Mouse (Mus musculus) forebrain, embryonic 16.5 days (tissue): ENCODE measurements around the gene Zfp981. TPM values are rescaled to one million over a fixed set of nuclear protein-coding genes. Genes with fewer than 3 reads are reported as not detected.
"Not testable (repeated sequence)": the region's sequence is repeated elsewhere in the genome, so short reads cannot be mapped to it uniquely, and the experiment has no call there.

Experiments
- ATAC-seq: fragments of 200-750 bp; cut with Nextera tagmentation; 2 replicates; pipeline ENCODE4 v1.8.0; 2017; ENCODE audit warnings: mild to moderate bottlenecking, moderate library complexity
- H3K27ac ChIP-seq: fragments of 300-500 bp; sonication (generic); 2 replicates; pipeline ENCODE4 v1.5.1; 2014; ENCODE audit warnings: low read length, control low read depth
- H3K27me3 ChIP-seq: fragments of 300-500 bp; sonication (generic); replicated peaks from 2 replicates; pipeline ENCODE4 v1.6.1; 2014; ENCODE audit warnings: low read length; ENCODE audit not compliant: control insufficient read depth, insufficient read depth
- H3K36me3 ChIP-seq: fragments of 300-500 bp; sonication (generic); 2 replicates; pipeline ENCODE4 v1.6.1; 2014; ENCODE audit not compliant: control insufficient read depth, insufficient read depth
- H3K4me1 ChIP-seq: fragments of 300-500 bp; sonication (generic); replicated peaks from 2 replicates; pipeline ENCODE4 v1.6.1; 2014; ENCODE audit warnings: low read length; ENCODE audit not compliant: control insufficient read depth, insufficient read depth
- H3K4me2 ChIP-seq: fragments of 300-500 bp; sonication (generic); 2 replicates; pipeline ENCODE4 v1.6.1; 2014; ENCODE audit warnings: mild to moderate bottlenecking, low read length, control low read depth
- H3K4me3 ChIP-seq: fragments of 300-500 bp; sonication (generic); replicated peaks from 2 replicates; pipeline ENCODE4 v1.5.1; 2014; ENCODE audit warnings: mild to moderate bottlenecking, low read length, control low read depth
- H3K9ac ChIP-seq: fragments of 300-500 bp; sonication (generic); replicated peaks from 2 replicates; pipeline ENCODE4 v1.6.1; 2014; ENCODE audit warnings: low read depth, low read length, control low read depth
- H3K9me3 ChIP-seq: fragments of 300-500 bp; sonication (generic); 2 replicates; pipeline ENCODE4 v1.6.1; 2016; ENCODE audit warnings: low read length; ENCODE audit not compliant: control insufficient read depth
- WGBS: fragments of 180-500 bp; shearing (Covaris S2); extraction: QIAGEN DNeasy Blood & Tissue Kit; methylation state at CpG from one replicate; pipeline ENCODE4 v1.1.7; 2014; 5-methylcytosine and 5-hydroxymethylcytosine counted together
- polyA plus RNA-seq: library from polyadenylated mRNA; unstranded; fragments of >200 nt; fragmentation: Nextera tagmentation; extraction: Ambion mirVana; gene quantifications from 2 replicates; pipeline ENCODE4 v1.2.1, GENCODE M21; 2015

Gene Zfp981
- 0.14 TPM in 1 of 2 replicates, not detected in the other for polyA plus RNA-seq

DNA sequence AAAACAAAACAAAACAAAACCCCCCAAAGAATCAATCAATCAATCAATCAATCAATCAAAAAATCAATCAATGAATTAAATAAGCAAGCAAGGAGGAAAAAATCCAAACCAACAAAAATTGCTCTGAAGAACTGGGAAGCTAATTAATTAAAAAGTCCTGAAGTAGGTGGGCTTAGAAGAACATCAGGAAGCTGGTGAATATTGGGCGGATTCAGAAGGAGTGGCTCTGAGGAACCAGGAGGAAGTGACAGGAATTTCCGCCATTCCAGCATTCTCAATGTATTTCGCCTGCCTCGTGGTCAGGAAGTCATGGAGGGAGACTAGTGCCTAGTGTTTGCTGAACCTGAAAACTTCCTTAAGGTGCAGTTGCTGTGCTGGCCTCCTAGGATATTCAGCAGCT, at the start of gene Zfp981:
Gene Zfp981, plus strand, starts transcription at position 301 of the 400 bp plus-strand sequence.
- not testable (repeated sequence) for H3K4me3 ChIP-seq, ATAC-seq, H3K4me1 ChIP-seq, H3K9ac ChIP-seq, H3K27me3 ChIP-seq, H3K36me3 ChIP-seq, H3K4me2 ChIP-seq, H3K27ac ChIP-seq
- peaks cover 20% of the 10 kb centered on the region for H3K9me3 ChIP-seq
- 87% methylated on average over 4 of the region's 4 CpGs for WGBS

- not testable (repeated sequence) for H3K27ac ChIP-seq, ATAC-seq, H3K4me3 ChIP-seq, H3K27me3 ChIP-seq, H3K4me1 ChIP-seq, H3K9ac ChIP-seq, H3K36me3 ChIP-seq, H3K4me2 ChIP-seq
- peaks cover 41% of the 10 kb centered on the region for H3K9me3 ChIP-seq
- WGBS, result 84% methylated on average over 2 of the region's 2 CpGs
These were observed 49.3 kb upstream of the Zfp981 start for GRCm38 (mm10) chr4:146452576-146452975.

GRCm38 (mm10) chr4:146454170-146454569, 47.7 kb upstream of the Zfp981 start:
- not testable (repeated sequence) for H3K27me3 ChIP-seq, H3K4me1 ChIP-seq, H3K27ac ChIP-seq, H3K36me3 ChIP-seq, ATAC-seq, H3K9ac ChIP-seq, H3K4me2 ChIP-seq, H3K4me3 ChIP-seq
- H3K9me3 ChIP-seq, result peaks cover 44% of the 10 kb centered on the region
- WGBS, result 57% methylated on average over 1 of the region's 1 CpGs

DNA sequence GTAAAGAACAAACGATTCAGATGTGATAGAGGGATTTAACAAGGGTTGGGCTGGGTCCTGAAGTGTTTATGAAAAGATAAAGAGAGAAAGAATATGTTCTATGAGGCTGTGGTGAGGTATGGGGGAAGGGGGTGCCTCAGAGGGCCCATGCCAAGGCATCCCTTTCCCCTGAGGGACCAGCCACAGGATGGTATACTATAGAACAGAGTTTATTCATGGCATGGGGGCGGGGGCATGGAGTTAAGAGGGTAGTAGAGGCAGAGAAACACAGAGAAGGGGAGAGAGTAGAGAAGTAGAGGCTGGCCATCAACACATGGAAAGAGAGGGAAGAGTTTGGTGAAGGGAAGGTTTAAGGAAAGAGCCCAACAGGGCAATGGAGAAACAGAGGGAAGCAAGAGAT, 46.9 kb upstream of the Zfp981 start:
- Histone ChIP-seq H3K9ac (no peak overlapping the region), H3K27ac (no peak overlapping the region), H3K36me3 (no peaks in the 10 kb centered on the region), H3K27me3 (no peaks in the 10 kb centered on the region), H3K4me2 (no peak overlapping the region), H3K9me3 (peaks cover 47% of the 10 kb centered on the region), H3K4me3 (no peak overlapping the region), H3K4me1 (no peaks in the 10 kb centered on the region)
- 31% methylated on average over 2 of the region's 2 CpGs for WGBS
- ATAC-seq, result peak; percentile 44; the same call in 1 of the 2 replicates

DNA sequence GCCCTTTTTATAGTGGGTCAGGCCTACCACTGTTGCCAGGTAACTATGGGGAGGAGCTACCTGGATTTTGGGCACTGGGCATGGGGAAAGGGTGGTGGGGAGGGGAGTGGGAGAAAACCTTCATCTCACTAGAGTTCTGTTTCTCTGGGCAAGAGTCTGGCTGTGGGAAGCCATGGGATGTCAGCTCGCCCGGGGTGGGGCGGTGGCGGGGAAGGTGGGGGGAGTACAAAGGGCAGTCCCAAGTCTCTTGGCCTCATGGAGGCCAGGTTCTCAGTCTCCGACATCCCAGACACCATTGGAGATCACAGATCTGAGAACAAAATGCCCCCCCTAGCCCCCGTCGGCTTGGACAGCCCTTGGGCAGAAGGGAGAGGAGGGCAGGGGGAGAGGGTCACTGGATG, 46.5 kb upstream of the Zfp981 start:
- H3K4me2 ChIP-seq, result no peak overlapping the region
- H3K27ac ChIP-seq, result no peak overlapping the region
- peaks cover 47% of the 10 kb centered on the region for H3K9me3 ChIP-seq
- no peaks in the 10 kb centered on the region for H3K36me3 ChIP-seq
- no peak overlapping the region for H3K9ac ChIP-seq
- H3K4me1 ChIP-seq, result no peaks in the 10 kb centered on the region
- H3K4me3 ChIP-seq, result no peak overlapping the region
- no peaks in the 10 kb centered on the region for H3K27me3 ChIP-seq
- WGBS, result 94% methylated on average over 7 of the region's 7 CpGs
- peak; percentile 28; the same call in 1 of the 2 replicates for ATAC-seq

- Histone ChIP-seq H3K4me3 (no peak overlapping the region), H3K9me3 (peaks cover 50% of the 10 kb centered on the region), H3K27ac (no peak overlapping the region), H3K4me2 (no peak overlapping the region), H3K4me1 (no peaks in the 10 kb centered on the region), H3K27me3 (no peaks in the 10 kb centered on the region), H3K9ac (no peak overlapping the region), H3K36me3 (no peaks in the 10 kb centered on the region)
- WGBS, result 74% methylated on average over 4 of the region's 4 CpGs
- no peak; the same call in 1 of the 2 replicates for ATAC-seq
These were observed 45.6 kb upstream of the Zfp981 start for GRCm38 (mm10) chr4:146456061-146456726.

GRCm38 (mm10) chr4:146457126-146457525, 44.7 kb upstream of the Zfp981 start:
- no peak overlapping the region for H3K4me3 ChIP-seq
- H3K27ac ChIP-seq, result no peak overlapping the region
- ATAC-seq, result no peak
- no peaks in the 10 kb centered on the region for H3K36me3 ChIP-seq
- H3K4me1 ChIP-seq, result no peaks in the 10 kb centered on the region
- no peak overlapping the region for H3K9ac ChIP-seq
- H3K27me3 ChIP-seq, result no peaks in the 10 kb centered on the region
- H3K9me3 ChIP-seq, result peaks cover 50% of the 10 kb centered on the region
- H3K4me2 ChIP-seq, result no peak overlapping the region
- 52% methylated on average over 2 of the region's 2 CpGs for WGBS

DNA sequence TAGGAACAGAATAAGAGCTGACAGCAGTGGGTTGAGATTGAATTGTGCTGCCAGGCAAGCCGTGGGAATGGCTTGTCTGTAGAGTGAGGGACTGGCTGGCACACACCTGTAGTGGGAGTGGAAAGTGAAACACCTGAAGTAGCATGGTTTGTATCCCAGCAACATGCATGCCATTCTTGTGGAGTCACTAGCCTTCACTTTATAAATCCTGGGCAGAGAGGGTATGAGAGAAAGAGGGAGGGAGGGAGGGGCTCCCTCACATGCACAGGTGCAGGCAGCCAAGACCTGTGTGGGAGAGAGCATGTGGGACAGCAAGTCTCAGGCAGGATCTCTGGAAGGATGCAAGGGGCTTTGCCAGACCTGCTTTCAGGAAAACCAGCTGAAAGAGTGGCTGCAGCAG, 44.1 kb upstream of the Zfp981 start:
- Histone ChIP-seq H3K4me1 (no peaks in the 10 kb centered on the region), H3K36me3 (no peaks in the 10 kb centered on the region), H3K9me3 (peaks cover 47% of the 10 kb centered on the region), H3K4me2 (no peak overlapping the region), H3K4me3 (no peak overlapping the region), H3K9ac (no peak overlapping the region), H3K27ac (no peak overlapping the region), H3K27me3 (no peaks in the 10 kb centered on the region)
- no peak for ATAC-seq
- 61% methylated on average over 1 of the region's 1 CpGs for WGBS

GRCm38 (mm10) chr4:146459822-146460221, 42.0 kb upstream of the Zfp981 start:
- not testable (repeated sequence) for H3K36me3 ChIP-seq, H3K4me1 ChIP-seq, H3K27me3 ChIP-seq, H3K9ac ChIP-seq, ATAC-seq, H3K4me2 ChIP-seq, H3K27ac ChIP-seq, H3K4me3 ChIP-seq
- WGBS, result 83% methylated on average over 5 of the region's 5 CpGs
- H3K9me3 ChIP-seq, result peaks cover 35% of the 10 kb centered on the region

DNA sequence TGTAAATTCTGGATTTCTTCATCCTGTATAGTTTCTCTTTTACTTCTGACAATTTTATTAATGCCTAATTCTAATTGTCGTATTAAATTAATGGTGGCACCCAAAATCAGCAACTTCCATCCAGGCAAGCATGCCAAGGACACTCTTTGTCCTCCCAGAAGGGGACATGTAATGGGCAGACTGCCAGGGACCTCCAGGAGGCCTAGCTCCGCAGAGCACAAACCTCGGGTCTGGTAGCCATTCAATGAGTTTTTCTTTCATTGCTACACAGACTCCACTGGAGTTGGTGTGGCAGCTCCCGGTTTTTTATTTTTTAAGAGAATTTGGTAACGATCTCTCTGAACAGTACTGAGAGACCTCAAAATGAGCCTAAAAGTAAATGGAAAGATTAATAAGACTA, 41.1 kb upstream of the Zfp981 start:
- 83% methylated on average over 5 of the region's 5 CpGs for WGBS
- not testable (repeated sequence) for H3K36me3 ChIP-seq, H3K4me3 ChIP-seq, H3K4me2 ChIP-seq, H3K27me3 ChIP-seq, H3K9ac ChIP-seq, H3K27ac ChIP-seq, H3K4me1 ChIP-seq, ATAC-seq
- H3K9me3 ChIP-seq, result peaks cover 32% of the 10 kb centered on the region
